Mouse (Mus musculus): ENCODE measurements around the gene Pole3.

GRCm38 (mm10) chr4:62559797-62560329 lies 35.0 kb upstream of the Pole3 start, which contains the start of gene Rgs3:
- no peak for TF ChIP-seq EP300 (IDR thresholded peaks at IDR 0.05; ENCODE audit: low read depth)
- TF ChIP-seq CTCF (IDR thresholded peaks at IDR 0.05; ENCODE audit: low read depth), result no peak
